Mouse (Mus musculus) midbrain, embryonic 11.5 days (tissue): Measurements from ENCODE around the gene Recql. TPM values are rescaled to one million over a fixed set of nuclear protein-coding genes. Genes with fewer than 3 reads are reported as not detected.
A peak's percentile ranks its signal among the peaks of the same experiment; 100 is the strongest.
"Not testable (repeated sequence)": the region's sequence is repeated elsewhere in the genome, so short reads cannot be mapped to it uniquely, and the experiment has no call there.

ENCODE experiments used
- ATAC-seq: fragments of 200-750 bp; cut with Nextera tagmentation; 2 replicates; pipeline ENCODE4 v1.8.0; 2017; ENCODE audit warnings: moderate TSS enrichment, moderate library complexity; ENCODE audit not compliant: low FRiP score
- DNase-seq: peaks from one replicate; pipeline ENCODE4 v3.0.0; 2015; ENCODE audit warnings: low spot score; ENCODE audit errors: missing footprints
- H3K27ac ChIP-seq: fragments of 300-500 bp; sonication (generic); 2 replicates; pipeline ENCODE4 v1.5.1; 2014; ENCODE audit warnings: low read depth, low read length
- H3K27me3 ChIP-seq: fragments of 300-500 bp; sonication (generic); 2 replicates; pipeline ENCODE4 v1.6.1; 2014; ENCODE audit warnings: mild to moderate bottlenecking, low read length, moderate library complexity, mixed read lengths; ENCODE audit not compliant: control insufficient read depth, insufficient read depth
- H3K36me3 ChIP-seq: fragments of 300-500 bp; sonication (generic); 2 replicates; pipeline ENCODE4 v1.6.1; 2014; ENCODE audit warnings: mild to moderate bottlenecking, low read length, moderate library complexity, mixed read lengths; ENCODE audit not compliant: control insufficient read depth, insufficient read depth
- H3K4me1 ChIP-seq: fragments of 300-500 bp; sonication (generic); 2 replicates; pipeline ENCODE4 v1.6.1; 2014; ENCODE audit warnings: low read length; ENCODE audit not compliant: control insufficient read depth, insufficient read depth
- H3K4me2 ChIP-seq: fragments of 300-500 bp; sonication (generic); 2 replicates; pipeline ENCODE4 v1.6.1; 2014; ENCODE audit warnings: mild to moderate bottlenecking, moderate library complexity
- H3K4me3 ChIP-seq: fragments of 300-500 bp; sonication (generic); 2 replicates; pipeline ENCODE4 v1.5.1; 2014; ENCODE audit warnings: low read depth, low read length
- H3K9ac ChIP-seq: fragments of 300-500 bp; sonication (generic); 2 replicates; pipeline ENCODE4 v1.6.1; 2014; ENCODE audit warnings: low read length
- H3K9me3 ChIP-seq: fragments of 300-500 bp; sonication (generic); 2 replicates; pipeline ENCODE4 v1.6.1; 2016; ENCODE audit warnings: low read length; ENCODE audit not compliant: control insufficient read depth
- WGBS: fragments of 180-500 bp; shearing (Covaris S2); extraction: QIAGEN DNeasy Blood & Tissue Kit; methylation state at CpG from one replicate; pipeline ENCODE4 v1.1.7; 2014; 5-methylcytosine and 5-hydroxymethylcytosine counted together
- polyA plus RNA-seq: library from polyadenylated mRNA; unstranded; fragments of >200 nt; fragmentation: Nextera tagmentation; extraction: Ambion mirVana; gene quantifications from 2 replicates; pipeline ENCODE4 v1.2.1, GENCODE M21; 2014

The Recql gene
- polyA plus RNA-seq, 1 experiment from 2014 or later: 41.3 TPM

DNA sequence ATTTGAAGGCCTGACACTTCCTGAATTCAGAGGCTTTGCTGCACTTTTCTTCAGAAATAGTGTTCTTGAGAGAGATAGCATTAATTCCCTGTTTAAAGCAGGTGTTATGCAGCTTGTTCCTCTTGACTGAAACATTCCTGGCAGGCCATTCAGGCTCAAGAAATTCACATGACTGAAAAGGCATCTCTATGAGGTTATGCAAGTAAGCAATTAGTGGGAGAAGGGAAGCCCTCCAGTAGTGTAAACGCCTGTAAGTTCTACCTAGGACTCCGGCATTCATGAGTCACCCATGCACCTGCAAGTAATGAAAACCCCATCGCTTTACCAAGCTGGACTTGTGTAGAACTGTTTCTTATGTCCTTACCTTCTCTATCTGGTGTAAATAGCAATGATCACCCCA lies 17.3 kb downstream of the Recql start:
- H3K4me2 ChIP-seq: no peak overlapping the region
- H3K27ac ChIP-seq: no peak overlapping the region
- H3K9me3 ChIP-seq: no peaks in the 10 kb centered on the region
- H3K4me1 ChIP-seq: no peaks in the 10 kb centered on the region
- DNase-seq (no peak), ATAC-seq (no peak)
- H3K9ac ChIP-seq: no peak overlapping the region
- no peaks in the 10 kb centered on the region for H3K27me3 ChIP-seq
- peaks cover 4% of the 10 kb centered on the region; the same call in 1 of the 2 replicates for H3K36me3 ChIP-seq
- H3K4me3 ChIP-seq: no peak overlapping the region
- 93% methylated on average over 3 of the region's 3 CpGs for WGBS

DNA sequence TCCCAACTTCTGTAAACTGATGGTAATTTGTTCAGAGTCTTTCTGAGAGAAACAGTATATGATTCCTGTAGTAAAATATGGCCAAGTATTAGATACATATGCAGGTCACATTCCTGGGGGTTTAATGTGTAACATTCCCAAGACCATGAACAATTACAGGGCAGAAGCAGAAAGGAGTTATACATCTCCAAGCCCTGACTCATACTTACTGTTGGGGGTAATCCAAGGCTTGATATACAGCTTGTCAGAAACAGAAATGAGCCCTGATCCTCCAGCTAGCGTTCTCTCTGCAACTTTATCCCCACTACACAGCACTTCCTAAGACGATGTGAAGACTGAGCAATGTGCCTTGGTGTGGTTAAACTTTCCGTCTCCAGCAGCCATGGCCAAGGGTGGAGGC lies 19.3 kb downstream of the Recql start:
- H3K9me3 ChIP-seq: no peaks in the 10 kb centered on the region
- H3K4me3 ChIP-seq: no peak overlapping the region
- no peaks in the 10 kb centered on the region for H3K4me1 ChIP-seq
- 91% methylated on average over 3 of the region's 3 CpGs for WGBS
- H3K4me2 ChIP-seq: no peak overlapping the region
- no peak for ATAC-seq
- H3K27me3 ChIP-seq: no peaks in the 10 kb centered on the region
- H3K36me3 ChIP-seq: peaks cover 4% of the 10 kb centered on the region; the same call in 1 of the 2 replicates
- H3K9ac ChIP-seq: no peak overlapping the region
- no peak for DNase-seq
- no peak overlapping the region for H3K27ac ChIP-seq

DNA sequence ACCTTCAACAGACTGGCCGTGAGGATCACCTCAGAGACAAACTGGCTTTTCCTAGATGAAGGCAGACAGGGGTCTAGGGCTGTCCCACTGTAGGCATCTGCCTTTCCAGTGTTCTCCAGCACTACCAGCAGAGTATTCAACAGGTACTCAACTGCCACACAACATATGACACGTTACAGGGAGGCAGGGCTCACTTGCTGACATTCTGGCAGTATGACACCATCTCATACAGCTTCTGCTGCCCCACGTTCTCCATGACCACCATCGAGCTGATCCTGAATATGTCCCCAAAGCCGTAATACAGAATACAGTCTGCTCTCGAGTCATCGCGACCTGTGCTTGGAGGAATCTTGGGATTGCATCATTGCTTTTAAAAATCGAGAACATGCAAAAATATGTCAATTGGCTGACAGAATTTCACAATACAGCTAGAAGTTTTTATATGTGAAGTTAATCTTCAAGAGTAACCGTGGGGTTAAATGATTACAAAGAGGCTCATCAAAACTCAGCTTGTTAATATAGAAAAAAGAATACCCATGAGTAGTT lies 20.3 kb downstream of the Recql start:
- DNase-seq: peak; percentile 53
- H3K4me2 ChIP-seq: no peak overlapping the region
- H3K4me1 ChIP-seq: no peaks in the 10 kb centered on the region
- H3K27ac ChIP-seq: no peak overlapping the region
- no peak overlapping the region for H3K9ac ChIP-seq
- no peaks in the 10 kb centered on the region for H3K27me3 ChIP-seq
- no peaks in the 10 kb centered on the region for H3K9me3 ChIP-seq
- no peak for ATAC-seq
- 95% methylated on average over 10 of the region's 10 CpGs for WGBS
- H3K4me3 ChIP-seq: no peak overlapping the region
- H3K36me3 ChIP-seq: peaks cover under 1% of the 10 kb centered on the region; the same call in 1 of the 2 replicates

DNA sequence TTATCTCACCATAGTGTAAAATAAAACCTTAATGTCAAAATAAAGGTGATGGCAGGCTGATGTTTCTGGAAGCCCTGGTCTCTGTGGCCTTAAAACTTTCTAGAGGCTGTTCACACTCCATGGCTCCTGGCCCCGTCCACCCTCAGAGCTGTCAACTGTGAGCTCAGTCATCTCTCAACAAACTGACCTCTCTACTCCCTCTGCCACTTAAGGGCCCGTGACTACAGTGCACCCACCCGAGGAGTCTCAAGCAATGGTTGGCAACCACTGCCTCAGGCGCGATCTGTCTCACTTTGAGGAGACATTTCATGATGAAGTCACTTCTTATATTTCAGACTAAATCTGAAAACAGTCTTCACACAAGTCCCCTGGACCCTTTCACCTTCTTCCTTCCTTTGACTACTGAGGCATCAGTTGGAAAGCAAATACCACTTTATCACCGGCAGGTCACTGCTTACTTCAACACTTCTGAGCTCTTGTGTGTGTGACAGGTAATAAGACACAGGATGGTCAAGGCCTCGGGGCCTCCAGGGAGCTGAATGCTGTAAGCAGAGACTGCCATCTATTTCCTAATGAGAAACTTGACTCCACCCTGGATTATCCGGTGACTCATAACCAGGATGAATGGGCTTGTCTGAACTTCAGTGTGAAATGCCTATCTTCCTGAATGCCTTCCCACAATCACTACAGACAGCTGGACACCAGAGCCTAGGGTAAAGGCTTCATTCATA lies 21.0 kb downstream of the Recql start:
- ATAC-seq: no peak
- H3K36me3 ChIP-seq: no peaks in the 10 kb centered on the region; the same call in 1 of the 2 replicates
- 93% methylated on average over 8 of the region's 8 CpGs for WGBS
- H3K4me3 ChIP-seq: no peak overlapping the region
- H3K27me3 ChIP-seq: no peaks in the 10 kb centered on the region
- no peak for DNase-seq
- no peaks in the 10 kb centered on the region for H3K9me3 ChIP-seq
- H3K9ac ChIP-seq: no peak overlapping the region
- no peaks in the 10 kb centered on the region for H3K4me1 ChIP-seq
- H3K27ac ChIP-seq: no peak overlapping the region
- H3K4me2 ChIP-seq: no peak overlapping the region

DNA sequence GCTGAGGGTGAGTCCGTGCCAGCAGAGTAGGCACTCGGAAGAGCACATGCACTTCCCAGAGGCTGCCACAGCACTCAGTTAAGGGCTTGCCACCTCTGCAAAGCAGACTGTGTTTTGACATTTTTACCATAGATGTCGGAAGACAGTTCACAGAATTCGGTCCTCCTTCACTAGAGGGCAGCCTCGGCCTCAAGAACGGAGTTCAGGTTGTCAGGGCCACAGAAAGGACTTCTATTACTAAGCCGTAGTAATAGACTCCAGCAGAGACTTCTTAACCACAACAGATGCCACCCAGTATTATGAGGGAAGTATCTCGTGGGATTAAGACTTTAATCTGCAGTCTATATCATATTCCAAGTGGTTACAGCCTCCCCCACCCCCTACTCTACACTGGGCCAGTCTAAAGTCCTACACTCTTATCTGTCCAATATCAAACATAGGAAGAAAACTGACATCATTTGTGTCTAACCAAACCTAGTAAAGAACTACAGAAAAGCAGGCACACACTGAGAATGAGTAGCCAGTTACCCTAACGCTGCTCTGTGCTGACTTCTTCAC lies 23.8 kb downstream of the Recql start:
- no peaks in the 10 kb centered on the region for H3K4me1 ChIP-seq
- peaks cover 2% of the 10 kb centered on the region; the same call in 1 of the 2 replicates for H3K36me3 ChIP-seq
- H3K9me3 ChIP-seq: no peaks in the 10 kb centered on the region
- no peak overlapping the region for H3K9ac ChIP-seq
- 80% methylated on average over 9 of the region's 9 CpGs for WGBS
- no peak overlapping the region for H3K4me2 ChIP-seq
- DNase-seq: peak; percentile 53
- ATAC-seq: peak; percentile 40; the same call in 1 of the 2 replicates
- H3K4me3 ChIP-seq: no peak overlapping the region
- H3K27ac ChIP-seq: no peak overlapping the region
- no peaks in the 10 kb centered on the region for H3K27me3 ChIP-seq

DNA sequence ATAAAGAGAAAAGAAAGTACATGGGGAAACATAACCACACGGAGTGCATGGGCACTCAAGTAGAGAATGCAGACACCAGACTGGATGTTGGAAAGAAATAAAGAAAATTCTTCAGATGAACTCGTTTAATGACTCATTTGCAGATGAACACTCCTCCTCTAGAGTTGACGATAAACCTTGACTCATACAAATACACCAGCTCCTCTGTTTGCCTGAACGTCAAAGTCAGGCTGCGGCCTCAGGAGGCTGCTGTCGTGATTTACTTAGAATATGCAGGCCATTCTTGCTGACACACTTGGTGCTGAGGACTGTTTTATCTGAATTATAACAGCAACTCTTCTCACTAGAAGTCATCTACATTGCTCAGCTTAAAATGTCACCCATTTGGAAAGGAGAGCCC lies 24.9 kb downstream of the Recql start:
- Histone ChIP-seq H3K4me3 (no peak overlapping the region), H3K9ac (no peak overlapping the region), H3K9me3 (no peaks in the 10 kb centered on the region), H3K4me2 (no peak overlapping the region), H3K27me3 (no peaks in the 10 kb centered on the region), H3K27ac (no peak overlapping the region), H3K4me1 (no peaks in the 10 kb centered on the region), H3K36me3 (peaks cover 4% of the 10 kb centered on the region; the same call in 1 of the 2 replicates)
- 93% methylated on average over 6 of the region's 6 CpGs for WGBS
- DNase-seq (no peak), ATAC-seq (no peak)

DNA sequence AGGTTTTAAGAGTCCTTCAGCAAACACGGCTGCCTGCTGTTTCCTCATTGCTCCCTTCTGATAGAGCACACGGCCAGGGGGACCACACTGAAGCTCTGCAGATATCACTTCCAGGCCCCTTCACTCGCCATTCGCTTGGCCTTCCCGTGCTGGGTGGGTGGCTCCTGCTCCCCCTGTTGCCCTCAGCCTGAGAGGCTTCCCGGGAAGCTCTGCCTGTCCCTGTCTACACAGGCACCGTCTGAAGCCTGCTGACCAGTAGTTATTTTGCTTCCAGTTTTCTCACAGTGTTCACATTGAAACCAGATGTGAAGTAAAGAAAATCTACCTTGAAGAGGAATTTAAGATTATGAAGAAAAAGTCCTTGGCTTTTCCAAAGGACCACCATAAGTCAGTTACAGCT lies 29.8 kb downstream of the Recql start:
- Histone ChIP-seq H3K9ac (no peak overlapping the region), H3K27me3 (no peaks in the 10 kb centered on the region), H3K4me2 (no peak overlapping the region), H3K4me3 (no peak overlapping the region), H3K9me3 (no peaks in the 10 kb centered on the region), H3K36me3 (peaks cover 8% of the 10 kb centered on the region; the same call in 1 of the 2 replicates), H3K27ac (no peak overlapping the region), H3K4me1 (no peaks in the 10 kb centered on the region)
- peak; percentile 54 for DNase-seq
- ATAC-seq: no peak
- 79% methylated on average over 7 of the region's 7 CpGs for WGBS

DNA sequence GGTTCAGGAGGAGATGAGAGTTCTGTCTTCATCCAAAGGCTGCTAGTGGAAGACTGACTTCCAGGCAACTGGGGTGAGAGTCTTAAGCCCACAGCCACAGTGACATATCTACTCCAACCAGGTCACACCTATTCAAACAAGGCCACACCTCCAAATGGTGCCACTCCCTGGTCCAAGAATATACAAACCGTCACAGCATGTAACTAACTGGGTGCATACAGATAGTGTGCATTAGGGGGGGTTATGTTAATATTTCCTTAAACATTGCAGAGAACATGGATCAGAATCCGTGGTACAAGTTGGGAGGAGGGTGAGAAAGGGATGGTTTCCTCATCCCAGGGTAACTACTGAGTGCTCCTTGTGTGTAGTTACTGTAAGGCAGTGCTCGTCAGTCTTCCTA lies 34.8 kb downstream of the Recql start:
- not testable (repeated sequence) for H3K27ac ChIP-seq, H3K36me3 ChIP-seq, H3K9ac ChIP-seq, H3K4me3 ChIP-seq, H3K4me1 ChIP-seq, H3K4me2 ChIP-seq, ATAC-seq, DNase-seq, H3K9me3 ChIP-seq, H3K27me3 ChIP-seq
- 88% methylated on average over 3 of the region's 3 CpGs for WGBS
